Mouse (Mus musculus) right cerebral cortex, postnatal 25 days (tissue): ENCODE results near the gene Aktip.

Experiments
- DNase-seq: peaks from one replicate; pipeline ENCODE4 v3.0.0; 2022

Aktip gene

DNA sequence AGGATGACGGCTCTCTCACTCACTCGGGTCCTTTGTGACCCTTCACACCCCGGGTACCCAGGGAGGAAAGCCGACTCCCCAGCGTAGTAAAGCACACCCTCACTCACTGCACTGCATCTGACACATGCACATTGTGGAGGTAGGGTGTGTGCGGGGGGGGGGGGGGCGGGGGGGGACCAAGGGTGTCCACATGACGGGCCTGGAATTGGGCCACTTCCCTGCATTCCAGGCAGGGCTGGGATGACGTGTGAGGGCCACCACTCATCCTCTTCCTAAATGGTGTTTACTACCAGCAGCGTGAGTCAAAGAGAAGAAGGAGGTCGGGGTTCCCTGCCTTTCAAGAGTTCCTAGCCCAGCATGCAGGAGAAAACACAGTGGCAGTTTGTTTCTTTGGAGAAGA, 11.6 kb downstream of the Aktip start:
- no peak for DNase-seq

DNA sequence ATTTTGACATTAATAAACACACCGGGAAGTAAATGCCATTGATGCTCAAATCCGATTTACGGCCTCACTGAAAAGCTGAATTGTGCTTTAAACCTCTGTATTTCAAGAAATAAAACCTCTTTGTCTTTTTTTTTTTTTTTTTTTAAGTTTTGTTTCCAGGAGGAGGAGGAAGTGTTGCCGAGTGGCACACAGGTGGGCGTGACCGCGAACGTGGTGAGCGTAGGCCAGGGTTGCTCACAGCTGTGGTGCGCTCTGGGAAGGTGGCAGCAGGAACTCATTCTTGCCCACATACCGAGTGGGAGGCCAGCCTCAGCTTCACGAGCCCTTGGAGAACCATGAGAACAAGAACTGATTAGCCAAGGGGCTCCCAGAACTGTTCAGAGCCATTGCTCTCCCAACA, 13.4 kb downstream of the Aktip start:
- DNase-seq = no peak

DNA sequence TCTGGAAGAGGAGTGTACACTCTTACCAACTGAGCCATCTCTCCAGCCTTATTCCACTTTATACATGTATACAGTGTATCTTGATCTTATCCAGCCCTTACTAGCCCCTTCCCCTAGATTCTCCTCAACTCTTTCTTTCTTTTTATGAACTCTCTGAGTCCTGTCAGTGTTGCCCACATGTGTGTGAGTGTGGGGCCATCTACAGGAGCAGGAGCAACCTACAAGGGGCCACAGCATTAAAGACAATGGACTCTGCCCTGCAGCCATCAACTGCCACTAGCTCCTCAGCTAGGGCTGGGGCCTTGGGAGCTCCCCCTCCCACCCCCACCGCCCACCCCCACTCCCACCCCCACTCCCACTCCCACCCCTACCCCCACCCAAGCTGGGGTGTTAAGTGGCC, 22.1 kb downstream of the Aktip start:
- DNase-seq = no peak

DNA sequence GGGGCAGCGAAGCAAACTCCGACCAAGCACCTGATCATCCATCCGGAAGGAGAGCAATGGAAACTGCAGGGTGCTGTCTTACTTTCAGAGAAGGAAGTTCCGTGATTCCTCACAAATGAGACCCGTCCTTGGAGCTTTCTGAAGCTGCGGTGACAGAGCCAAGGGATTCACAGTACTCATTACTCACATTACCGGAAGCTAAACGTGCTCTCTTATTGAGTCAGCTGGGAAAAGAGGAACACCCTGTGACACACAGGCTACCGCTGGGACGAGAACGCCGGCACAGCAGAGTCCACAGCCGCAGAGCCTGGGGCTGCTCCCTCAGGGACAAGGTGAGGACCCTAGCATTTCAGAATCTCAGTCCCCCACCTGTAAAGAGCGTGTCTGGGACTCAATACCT, 23.6 kb downstream of the Aktip start:
- DNase-seq = no peak

DNA sequence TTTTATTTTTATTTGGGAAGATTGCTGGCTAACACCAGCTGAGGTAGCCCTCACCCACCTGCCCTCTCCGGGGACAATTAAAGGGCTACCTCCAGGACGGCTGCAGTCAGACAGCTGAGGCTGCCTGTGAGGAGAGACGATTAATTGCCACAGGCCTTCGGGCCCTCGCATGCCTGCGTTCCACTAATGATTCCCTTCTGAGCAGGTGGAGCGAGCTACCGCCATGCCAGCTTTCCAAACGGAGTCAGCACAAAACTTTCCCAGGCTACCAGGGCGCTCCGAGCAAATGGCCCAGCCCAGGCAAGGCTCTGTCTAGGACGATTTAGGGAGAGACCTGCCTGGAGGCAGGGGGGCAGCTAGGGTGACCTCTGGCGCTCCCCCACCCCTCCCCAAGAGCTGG, 28.2 kb downstream of the Aktip start:
- no peak for DNase-seq

DNA sequence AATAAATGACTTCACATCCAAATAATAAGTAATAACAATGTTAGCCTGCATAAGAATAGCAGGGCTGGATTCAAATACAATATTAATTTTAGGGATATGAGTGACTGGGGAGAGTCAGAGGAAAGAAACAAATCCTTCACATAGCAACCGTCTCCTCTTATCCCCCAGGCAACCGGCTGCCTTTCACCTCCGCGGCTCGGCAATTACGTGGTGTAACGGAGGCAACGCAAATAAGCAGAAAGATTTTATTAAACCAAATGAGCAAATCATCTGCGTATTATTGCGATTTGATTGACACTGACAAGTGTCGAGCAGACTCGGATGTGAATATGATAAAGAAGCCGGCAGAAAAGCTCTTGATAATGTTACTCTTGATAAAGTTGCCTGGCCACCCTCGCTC, 28.9 kb downstream of the Aktip start:
- no peak for DNase-seq

DNA sequence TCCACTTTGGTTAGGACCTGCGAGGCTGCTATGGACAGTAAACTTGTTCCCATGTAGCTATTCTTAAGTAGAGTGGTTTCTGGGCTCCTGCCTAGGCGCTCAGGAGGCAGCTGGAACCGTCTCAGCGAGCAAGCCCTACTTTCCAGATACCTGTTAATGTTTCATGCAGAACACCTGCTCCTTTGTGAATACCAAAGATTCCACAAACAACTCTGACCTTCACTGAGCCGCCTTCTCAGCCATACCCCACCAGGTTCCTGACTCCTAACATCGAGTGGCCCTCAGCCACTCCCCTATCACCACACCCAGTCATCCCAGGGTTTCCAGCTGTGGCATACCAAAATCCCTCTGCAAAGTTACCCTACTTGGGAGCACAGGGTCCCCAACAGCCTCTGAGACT, 29.6 kb downstream of the Aktip start:
- no peak for DNase-seq

DNA sequence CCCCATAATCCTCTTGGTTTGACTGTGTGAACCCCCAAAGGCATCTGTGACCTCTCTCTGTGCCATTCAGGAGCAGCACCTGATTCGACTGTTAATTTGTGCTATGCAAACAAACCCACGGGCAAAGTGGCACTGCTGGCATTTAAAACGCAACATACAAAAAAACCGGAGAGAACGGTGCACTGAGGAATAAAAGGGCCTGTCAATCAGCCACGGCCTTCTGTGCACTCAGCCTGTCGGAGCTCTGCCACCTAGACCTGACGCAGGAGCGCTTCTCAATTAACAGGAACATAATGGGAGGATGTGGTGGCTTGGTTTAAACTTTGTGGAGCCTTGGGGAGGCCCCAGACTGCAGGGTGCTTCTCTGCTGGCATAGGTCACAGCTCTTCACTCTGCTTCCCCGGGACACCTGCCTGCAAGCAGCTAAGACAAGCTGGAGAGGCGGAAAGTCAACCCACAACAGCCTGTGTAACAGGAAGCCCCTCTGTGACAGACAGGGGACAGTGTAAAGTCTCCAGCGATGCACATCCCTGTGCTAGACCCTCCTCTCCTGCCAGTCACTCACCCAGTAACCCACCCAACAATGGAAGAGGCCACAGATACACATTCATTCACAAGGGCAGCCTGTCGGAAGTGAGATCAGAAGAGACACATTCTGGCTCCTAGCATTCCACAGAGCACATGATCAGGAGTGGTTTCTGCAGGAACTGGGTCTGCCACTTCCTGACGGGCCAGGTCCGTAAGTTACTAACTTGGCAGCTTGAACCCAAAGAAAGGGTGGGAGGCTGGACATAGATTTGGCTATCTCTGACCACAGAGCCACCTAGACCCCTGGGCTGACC, 39.6 kb downstream of the Aktip start:
- DNase-seq = no peak

DNA sequence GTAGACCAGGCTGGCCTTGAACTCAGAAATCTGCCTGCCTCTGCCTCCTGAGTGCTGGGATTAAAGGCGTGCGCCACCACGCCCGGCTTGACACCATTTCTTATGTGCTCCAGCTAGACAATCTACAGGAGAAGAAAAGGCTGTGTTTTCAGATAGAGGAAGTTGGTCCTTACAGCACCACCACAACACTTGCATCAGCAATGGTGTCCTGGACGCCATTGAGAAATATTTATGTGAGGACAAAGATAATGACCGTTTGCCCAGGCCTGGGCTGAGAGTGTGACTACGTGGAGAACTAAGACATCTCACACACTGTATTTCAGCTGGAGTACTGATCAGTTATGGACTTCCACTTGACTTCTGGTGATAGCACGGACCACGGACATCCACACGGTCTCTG, 41.2 kb downstream of the Aktip start:
- no peak for DNase-seq

DNA sequence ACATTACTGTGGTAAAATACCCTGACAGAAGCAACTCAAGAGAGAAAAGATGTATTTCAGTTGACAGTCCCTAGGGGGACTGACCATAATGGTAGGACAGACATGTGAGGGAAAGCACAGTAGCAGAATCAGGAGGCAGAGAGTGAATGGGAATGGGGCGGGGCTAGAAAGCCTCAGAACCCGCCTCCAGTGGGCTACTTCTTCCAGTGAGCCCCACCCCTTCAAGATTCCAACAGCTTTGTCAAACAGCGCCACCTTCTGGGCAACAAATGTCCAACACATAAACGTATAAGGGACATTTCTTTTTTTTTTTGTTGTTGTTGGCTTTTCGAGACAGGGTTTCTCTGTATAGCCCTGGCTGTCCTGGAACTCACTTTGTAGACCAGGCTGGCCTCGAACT, 45.2 kb downstream of the Aktip start:
- no peak for DNase-seq

DNA sequence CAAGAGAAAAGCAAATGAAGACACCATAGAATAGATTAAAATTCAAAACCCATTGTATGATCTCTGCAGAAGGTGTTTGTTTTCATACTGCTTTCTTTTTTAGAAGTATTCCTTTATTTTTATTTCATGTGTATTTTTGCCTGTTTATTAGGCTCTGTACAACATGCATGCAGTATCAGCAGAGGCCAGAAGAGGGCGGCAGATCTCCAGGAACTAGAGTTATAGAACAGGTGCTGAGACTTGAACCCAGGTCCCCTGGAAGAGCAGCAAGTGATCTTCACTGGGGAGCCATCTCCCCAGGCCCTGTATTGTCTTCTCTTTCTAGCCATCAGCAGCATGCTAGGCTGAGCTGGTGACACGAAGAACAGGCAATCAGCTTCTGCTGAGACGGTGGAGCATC, 45.9 kb downstream of the Aktip start:
- DNase-seq = no peak

DNA sequence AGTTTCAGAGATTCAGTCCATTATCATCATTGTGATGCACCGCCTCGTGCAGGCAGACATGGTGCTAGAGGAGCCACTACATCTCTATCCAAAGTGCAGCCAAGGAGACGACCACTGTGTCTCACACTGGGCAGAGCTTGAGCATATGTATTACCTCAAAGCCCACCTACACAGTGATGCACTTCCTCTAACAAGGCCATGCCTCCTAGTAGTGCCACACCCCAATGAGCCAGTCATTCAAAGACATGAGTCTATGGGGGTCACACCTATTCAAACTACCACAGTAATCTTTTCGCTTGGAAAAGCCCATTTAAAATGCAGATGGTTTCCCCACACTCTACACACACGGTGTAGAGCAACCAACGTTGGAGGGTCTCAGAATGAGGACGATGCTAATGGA, 48.2 kb downstream of the Aktip start:
- DNase-seq = no peak

DNA sequence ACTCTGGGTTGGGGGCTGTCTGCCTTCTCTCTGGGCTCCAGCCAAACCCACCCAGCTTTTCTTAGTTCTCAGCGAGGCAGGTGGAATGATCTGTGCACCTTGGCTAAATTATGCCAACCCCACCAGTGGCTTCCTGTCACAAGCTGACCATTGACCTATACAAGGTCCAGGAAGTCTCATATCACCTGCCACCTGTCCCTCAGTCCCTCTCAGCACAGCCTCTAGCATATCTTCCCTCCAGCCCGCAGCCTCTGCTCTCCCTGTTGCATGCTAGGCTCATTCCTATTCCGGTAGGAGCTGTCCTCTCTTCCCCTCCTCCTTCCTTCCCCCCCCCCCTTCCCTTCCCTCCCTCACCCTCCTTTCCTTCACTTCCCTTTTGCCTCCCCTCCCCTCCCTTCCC, 50.5 kb downstream of the Aktip start:
- DNase-seq = no peak

DNA sequence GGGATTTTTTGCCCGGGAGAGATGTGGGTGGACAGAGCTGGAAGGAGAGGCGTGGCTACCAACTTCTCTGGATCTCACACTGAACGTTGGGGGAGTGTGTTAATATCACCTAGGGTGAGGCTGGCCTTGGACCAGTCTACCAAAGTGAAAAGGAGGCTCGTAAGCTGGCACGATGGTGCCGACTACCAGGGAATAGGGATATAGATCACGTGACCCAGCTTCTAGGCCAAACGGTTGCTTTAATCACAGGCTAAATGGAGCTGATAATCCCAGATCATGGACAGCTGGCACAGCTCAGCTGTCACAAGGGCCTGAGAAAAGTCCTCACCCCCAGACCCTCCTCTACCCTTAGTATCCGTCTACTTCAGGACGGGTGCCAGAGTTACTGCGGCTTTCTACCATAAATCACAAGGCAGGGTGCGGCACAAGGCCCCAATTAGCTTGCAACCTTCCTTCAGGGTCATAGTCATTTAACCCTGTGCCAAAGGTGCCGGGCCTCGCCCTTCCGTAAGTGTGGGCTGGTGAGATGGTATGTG, 51.1 kb downstream of the Aktip start:
- DNase-seq = no peak

DNA sequence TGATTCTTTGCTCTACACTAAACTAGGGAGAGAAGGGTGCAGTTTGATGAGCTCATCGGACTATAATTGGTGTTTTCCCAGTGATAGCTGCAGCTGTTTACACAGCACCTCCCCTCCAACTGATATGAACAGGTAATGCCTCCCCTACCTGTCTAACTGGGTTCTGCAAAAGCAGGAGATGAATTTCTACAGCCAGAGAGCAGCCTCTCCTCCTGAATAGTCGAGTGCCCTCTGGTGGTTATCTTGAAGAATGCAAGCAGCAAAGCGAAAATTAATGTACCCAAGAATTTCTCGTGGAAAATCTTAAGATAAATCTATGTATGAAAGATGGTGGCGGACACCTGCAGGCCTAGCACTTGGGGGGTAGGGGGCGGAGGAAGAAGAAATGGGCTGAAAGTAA, 52.1 kb downstream of the Aktip start:
- DNase-seq = no peak

DNA sequence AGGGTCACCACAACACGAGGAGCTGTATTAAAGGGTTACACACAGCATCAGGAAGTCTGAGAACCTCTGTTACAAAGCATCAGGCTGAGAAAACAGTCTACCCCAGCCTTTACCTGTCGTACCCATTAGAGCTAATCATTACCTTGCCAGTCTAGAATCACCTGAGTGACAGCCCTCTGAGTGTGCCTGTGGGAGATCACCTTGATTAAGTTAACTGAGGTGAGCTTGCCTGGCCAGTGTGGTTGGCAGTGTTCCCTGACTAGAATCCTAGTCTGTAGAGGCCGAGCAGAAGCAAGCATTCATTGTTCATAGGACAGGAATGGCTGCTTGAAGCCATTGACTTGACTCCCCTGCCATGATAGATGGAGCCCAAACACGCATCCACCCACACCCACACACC, 58.9 kb downstream of the Aktip start:
- DNase-seq = no peak

DNA sequence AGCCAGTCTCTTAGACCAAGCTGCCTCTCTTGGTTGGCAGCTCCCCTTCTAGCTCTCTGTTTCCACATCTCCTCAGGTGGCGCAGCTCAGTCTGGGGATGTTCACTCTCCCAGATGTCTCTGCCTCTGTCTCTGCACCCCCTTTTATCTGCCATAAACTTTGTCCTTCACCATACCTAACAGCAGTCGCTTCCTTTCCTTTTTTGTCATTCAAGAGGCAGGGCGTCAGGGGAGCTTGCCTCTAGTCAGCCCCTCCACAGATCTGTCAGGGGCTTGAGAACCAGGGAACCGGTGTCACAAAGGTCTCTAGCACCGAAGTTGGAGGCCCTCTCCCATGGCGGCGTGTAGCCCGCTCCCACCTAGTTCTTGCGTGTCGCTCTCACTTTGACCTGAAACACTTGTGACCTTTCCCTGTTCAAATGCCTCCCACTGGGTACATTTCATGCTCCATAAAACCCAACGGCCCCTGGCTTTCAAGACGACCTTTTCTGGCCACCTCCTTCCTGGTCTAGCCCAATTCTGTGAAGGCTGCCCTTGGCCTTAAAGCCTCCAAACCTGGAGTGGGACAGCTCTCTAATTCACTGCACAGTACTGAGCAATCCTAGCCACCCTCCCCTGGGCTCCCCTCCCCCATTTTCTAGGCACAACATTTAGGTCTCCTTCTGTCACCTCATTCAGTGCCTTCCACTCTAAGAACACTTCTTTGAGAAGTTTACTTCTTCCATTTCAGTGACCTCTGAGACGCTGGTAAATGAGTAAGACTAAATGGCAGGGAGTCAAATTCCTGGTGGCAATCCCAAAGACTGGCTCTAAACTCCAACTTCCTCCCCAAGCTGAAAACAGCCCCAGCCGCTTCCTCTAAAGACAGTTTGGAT, 64.2 kb downstream of the Aktip start:
- DNase-seq = no peak

DNA sequence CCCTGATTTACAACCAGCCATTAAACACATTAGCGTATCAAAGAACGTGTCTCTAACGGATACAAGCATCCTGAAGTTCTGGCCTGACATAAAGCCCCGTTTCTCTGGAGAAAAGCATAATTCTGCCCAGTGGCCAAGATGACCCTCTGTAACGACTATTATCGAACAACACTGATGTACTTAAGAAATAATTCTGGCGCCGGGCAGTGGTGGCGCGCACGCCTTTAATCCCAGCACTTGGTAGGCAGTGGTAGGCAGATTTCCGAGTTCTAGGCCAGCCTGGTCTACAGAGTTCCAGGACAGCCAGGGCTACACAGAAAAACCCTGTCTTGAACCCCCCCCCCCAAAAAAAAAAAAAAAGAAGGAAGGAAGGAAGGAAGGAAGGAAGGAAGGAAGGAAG, 65.1 kb downstream of the Aktip start:
- DNase-seq = no peak

DNA sequence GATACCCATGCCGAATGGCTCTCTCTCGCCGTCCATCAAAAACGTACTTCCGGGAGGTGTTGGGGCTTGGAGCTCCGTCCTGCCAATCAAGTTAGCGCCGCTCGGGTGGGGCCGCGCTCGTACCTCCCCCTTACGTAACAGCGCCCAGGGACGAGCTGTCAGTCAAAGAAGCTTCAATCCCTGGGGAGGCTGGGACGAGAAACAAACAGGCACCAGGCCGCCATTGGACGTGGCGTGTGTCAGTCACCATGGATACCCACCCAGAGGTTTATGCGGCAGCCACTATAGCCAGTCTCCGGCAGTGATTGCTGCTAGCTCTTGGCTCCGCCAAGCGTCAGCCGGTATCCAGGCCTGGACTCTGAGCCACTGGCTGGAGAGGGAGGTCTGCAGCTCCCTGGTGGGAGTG, 65.7 kb downstream of the Aktip start:
- peak; percentile 100 for DNase-seq

DNA sequence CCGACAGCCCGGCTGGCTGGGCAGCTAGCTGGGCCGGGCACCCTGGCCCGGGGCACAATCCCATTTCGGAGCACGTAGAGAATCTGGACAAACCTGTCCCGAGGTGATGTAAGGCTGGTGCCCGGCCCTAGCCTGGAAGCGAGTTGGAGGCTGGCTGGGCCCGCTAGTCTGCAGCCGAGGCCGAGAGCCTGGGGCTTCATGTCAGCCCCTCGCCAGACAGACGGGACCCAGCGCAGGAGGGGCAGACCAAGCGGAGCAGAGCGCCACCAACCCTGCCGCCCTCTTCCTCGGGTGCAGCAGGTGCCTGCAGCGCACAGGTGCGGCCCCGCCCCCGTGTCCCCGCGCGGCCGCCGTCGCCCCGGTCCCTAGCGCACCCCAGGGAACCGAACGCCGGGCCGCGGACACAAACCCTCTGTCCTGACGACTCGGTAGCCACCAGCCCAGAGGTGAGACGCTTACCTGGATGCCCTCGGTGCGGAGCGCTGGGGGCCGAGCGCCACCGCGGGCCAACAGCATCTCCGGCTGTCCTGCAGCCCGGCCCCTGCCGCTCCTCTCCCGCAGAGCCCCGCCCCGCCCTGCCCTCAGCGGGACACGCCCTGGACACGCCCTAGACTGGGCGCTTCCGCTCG, 66.2 kb downstream of the Aktip start:
- DNase-seq = no peak

DNA sequence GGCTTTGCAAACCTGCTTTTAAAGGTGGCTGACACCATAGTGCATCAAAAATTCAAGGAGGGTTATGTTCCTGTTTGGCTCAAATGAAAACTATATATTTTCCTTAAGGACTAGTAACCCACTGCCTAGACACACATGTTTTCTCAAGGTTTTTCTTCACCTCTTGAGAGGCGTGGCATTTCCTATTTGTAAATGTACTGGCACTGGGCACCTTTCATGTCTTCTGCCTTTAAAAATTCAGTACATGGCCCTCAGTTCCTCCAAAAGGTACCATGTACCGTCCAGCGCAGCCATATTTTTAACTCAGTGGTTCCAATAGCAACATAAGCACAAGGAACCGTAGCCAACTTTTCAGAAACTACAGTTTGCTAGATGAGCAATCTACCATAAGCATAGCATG, 67.0 kb downstream of the Aktip start:
- DNase-seq = no peak

DNA sequence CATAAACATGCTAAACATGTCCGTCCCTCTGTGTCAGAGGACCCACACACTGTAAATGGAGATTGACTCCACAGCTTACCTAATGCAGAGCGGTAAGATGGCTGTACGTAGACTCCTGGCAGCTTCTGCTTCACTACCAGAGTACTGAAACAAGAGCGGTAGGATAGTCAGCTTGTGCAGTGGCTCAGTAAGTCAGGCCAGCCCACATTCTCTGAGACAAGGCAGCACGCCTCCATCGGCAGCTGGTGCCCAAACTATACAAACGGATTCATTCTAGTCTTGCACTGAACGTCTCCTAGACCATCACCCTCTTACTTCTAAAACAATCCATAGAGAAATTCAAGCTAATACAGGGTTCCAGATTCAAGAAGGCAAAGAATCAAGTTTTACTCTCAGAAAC, 73.0 kb downstream of the Aktip start:
- peak; percentile 37 for DNase-seq

DNA sequence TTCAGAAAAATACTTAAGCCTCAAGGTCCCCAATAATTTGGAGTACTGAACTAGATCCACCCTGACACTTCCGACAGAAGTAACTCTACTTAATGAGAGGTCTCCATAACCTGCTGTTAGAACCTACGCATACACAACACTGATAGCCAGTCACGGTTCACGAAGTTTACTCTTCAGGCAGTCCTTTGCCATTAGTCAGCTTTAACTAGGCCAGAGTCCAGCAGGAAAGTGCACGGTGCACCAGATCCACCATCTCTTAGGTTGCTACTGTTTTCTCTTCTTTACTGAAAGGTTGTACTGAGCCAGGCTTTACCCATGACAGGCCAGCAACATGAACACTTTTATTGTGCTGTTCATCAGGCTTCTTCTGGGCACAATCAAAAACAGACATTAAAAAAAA, 75.5 kb downstream of the Aktip start:
- no peak for DNase-seq

DNA sequence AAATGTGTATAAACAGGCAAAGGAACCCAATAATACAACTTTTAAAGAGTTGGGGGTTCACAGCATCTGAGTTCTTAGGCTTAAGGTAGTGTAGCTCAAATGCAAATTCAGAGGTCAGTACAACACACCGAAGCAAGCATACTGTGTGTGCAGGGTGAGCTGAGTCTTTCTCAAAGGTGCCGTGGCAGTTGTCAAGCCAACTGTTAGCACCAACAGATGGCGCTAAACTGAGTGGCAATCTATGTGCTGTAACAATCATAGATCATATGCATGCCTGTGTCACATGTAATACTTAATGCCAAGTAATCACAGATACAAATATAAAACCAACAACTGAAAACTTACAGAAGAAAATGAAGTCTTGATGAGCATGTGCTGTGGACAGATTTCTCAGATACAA, 81.6 kb downstream of the Aktip start:
- no peak for DNase-seq
